Mouse (Mus musculus): ENCODE measurements at regions not wholly inside any gene's neighbourhood (a gene's known extent, or its start where the extent isn't known, plus 50 kb on each side); places are given as distances from the start of the nearest gene placed in this dataset.

DNA sequence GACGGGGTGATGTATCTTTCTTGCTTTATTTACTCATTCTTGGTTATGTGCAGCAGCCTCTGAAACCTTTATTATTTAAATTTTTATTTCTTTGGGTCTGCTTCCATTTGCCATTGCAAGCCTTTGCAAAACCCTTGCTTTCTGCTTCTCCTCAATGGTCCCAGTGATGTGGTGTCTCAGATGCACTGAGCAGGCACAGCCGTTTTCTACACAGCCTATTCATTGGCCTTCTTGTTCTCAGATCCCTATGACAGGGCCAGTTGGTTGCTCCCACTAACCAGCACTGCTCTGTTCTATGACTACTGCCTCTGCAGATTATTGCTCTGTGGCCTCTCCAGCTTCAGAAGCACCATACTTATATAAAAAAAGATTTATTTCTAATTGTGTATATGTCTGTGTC is 116.6 kb downstream of the Cavin4 start:
- TF ChIP-seq CTCF (conservative IDR thresholded peaks at IDR 0.05; ENCODE audit: low read length) = no peak
- TF ChIP-seq POU5F1 (IDR thresholded peaks at IDR 0.05; ENCODE audit: borderline replicate concordance, low read length) = no peak

All from E14TG2a.4 (cell line).